Mouse (Mus musculus): ENCODE measurements around the gene Ahnak. TPM values are rescaled to one million over a fixed set of nuclear protein-coding genes. Genes with fewer than 3 reads are reported as not detected.

The Ahnak gene
- polyA plus RNA-seq, 1 experiment: 11.2 TPM

DNA sequence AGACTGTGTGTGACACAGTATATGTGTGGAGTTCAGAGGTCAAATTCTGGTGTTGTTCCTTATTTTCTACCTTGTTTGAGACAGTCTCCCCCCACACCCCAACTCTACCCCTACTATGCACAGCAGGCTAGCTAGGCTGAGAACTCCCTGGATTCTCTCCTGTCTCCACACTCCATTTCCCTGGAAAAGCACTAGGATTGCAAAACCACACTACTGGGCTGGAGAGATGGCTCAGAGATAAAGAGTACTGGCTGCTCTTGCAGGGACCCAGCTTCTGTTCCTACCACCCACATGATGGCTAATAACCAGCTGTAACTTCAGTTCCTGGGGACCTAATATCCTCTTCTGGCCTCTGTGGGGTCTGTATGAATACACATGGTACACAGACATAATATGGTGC is 68.6 kb downstream of the Ahnak start:
- DNase-seq (ENCODE audit: low read depth, low spot score): no peak

DNA sequence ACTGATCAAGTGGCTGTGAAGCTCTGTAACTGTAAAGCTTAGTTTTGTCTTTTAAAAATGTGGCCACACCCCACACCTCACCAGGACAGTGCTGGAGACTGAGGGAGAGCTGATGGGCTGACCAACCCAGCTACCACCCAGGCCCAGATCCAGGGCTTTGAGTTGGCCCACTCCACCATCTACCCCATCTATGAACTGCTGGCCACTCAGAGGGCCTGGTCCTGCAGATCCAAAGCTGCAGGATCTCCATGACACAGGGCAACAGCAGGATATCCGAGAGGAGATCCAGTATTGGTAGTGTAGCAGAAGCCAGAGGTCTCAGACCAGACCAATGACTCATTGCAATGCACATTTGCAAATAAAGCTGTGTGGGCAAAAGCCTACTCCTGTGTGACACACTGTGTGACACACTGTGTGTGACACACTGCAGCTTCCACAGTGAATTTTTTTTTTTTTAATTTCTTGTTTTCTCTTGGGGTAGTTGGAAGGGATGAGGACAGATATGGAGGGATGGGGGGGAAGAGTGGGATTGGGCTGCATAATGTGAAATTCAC is 69.3 kb downstream of the Ahnak start:
- WGBS: 73% methylated on average over 1 of the region's 1 CpGs

DNA sequence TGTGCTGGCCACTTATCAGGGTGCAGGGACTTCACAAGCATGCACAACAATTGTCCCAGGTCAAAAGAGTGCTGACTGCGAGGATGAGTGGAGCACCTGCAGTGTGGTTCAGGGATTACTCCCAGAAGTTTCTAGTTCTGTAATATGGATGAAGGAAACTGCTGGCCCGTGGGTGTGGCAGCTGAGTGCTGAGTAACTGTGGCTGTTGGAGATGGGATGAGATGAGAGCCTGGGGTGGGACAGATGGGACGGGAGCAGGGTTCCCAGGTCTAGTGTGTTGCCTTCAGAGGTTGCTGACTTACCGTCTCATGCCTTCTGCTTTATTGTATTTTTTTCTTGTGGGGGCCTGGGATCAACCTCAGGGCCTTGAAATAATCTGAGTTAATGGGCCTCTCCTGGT is 69.9 kb downstream of the Ahnak start:
- DNase-seq (ENCODE audit: low read depth, low spot score): no peak
- WGBS: 72% methylated on average over 4 of the region's 4 CpGs

More for the DNA sequence above, 69.3 kb downstream of the Ahnak start:
- DNase-seq (ENCODE audit: low read depth, low spot score): no peak

DNA sequence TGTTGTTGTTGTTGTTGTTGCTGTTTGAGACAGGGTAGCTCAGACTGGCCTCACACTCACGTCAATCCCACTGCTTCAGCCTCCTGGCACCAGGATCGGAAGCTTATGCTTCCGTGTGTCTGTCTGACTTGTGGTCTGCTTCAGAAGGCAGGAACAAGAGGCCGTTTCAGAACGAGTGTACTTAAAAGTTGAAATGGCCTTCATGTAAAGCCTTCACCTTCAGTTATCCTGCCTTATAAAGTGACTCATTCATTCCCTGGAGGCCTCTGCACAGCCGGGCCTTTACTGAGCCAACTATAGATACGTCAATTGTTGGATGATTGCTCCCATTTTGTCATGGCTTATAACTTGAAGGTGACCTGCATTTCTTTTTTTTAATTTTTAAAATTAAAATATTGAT is 70.3 kb downstream of the Ahnak start:
- WGBS: 67% methylated on average over 7 of the region's 7 CpGs
- no peak for DNase-seq (ENCODE audit: low read depth, low spot score)

DNA sequence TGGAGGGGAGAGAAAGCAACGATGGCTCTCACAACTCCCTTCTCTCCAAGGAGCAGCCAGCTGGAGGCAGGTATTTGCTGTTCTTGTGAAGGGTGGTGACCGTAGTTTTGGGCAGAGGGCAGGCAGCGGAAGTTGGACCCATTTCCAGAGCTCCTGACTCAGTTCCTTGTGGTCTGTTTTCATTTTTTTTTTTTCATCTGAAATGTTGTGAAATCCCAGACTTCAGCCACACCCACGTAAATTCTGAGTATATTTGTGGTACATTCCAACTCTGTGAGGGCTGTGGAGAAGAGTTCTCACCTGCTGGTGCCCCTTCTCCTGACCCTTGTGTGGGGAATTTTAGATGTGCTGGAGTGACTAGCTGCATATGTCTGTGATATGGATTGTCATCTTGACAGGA is 71.0 kb downstream of the Ahnak start:
- WGBS: 58% methylated on average over 4 of the region's 4 CpGs
- DNase-seq (ENCODE audit: low read depth, low spot score): no peak

DNA sequence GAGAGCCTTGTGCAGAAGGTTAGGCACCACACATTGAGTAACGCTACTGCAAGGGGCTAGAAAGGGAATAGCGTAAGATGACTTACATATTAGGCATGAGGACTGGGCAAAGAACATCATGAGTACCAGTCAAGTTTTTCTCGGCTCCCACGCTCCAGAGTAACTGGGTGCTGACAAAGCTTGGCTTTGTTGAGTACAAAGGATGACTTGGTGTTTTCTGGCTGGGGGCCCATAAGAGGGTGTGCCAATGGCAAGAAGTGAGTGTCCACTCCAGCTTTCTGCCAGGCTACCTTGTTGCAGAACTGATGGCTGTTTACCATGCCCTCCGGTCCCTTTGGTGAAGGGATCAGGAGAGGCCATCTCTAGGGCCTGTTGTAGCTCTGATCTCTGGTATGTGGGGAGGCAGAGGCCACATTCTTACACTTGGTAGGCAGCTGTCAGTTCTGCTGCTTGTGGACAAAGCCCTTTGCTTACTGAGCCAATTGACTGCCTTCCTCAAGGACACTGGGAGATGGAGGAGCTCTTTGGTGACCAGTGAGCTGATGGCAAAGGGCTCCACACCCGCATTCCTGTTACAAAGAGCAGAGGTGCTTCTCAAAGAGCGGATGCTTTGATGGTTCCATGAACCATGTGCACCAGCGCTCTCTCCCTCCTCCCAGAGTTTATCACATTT is 72.3 kb downstream of the Ahnak start:
- 84% methylated on average over 8 of the region's 8 CpGs for WGBS
- DNase-seq (ENCODE audit: low read depth, low spot score): no peak

DNA sequence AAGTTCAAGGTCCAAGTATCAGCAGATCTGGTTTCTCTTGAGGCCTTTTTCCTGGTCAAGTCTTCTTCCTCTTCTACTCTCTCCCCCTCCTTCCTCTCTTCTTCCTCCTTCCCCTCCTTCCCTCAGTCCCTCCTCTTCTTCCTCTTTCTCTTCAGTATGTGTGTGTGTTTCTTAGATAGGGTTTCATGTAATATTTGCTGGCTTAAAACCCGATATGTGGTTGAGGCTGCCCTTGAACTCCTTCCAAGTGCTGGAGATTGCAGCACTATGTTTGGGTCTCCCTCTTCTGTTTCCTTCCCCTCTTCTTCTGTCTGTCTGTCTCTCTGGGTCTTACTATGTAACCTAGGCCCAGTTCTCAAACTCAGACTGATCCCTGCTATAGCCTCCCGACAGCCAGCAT is 73.7 kb downstream of the Ahnak start:
- WGBS: 93% methylated on average over 2 of the region's 2 CpGs
- no peak for DNase-seq (ENCODE audit: low read depth, low spot score)

DNA sequence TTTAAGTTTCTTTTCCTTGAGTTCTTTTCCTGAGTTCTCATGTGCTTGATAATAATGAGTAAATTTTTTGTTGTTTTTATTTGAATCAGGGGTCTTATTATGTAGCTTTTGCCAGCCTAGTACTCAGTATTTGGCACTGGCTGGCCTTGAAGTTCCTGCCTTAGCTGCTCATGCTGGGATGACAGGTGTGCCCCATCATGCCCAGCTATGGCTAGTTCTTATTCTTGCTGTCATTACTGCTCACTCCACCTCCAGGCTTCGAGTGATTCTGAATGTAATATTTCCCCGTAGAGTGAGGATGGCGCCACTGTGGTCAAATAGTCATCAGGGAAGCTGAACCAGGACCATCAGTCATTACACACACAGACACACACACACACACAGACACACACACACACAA is 74.7 kb downstream of the Ahnak start:
- DNase-seq (ENCODE audit: low read depth, low spot score): no peak
- 93% methylated on average over 3 of the region's 3 CpGs for WGBS

DNA sequence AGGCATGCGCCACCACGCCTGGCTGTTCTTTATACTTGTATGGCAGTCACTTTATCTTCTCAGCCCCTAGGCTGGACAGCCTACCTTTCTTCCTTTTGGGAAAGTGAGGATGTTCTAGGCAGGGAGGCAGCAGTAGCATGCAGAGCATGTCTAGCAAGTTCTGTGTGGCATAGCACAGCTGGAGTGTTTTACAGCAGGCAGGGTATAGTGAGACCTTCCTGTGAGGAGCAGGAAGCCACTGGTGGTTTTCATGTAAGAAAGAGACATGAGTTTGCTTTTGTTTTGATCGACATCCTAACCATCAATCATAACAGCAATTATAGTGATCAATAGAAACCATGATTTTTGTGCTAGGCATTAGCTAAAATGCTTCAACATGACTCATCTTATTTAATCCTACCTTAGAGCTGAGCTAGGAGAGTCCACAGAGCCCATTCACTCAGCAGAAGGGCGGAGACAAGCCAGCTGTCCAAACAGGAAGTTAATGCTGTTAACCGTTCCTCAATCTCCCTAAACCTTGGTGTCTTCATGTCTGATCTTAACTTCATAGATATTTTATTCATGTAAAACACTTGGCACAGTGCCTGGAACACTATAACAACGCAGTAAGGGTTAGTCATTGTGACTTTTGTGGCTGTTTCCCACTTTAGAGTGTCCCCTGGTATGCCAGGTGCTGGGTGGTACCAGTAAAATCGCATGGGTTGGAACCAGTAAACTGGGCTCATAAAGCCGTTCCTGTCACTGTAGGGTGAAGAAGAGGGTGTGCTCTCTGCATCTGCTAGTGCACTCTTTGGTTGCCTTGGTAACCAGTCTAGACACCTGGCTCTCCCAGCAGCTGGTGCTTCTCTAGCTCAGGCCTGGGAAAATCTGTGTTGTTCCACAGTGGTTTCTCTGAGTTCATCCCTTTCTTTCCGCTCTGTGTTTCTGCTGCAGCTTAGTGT is 76.8 kb downstream of the Ahnak start:
- 22% methylated on average over 9 of the region's 9 CpGs for WGBS
- DNase-seq (ENCODE audit: low read depth, low spot score): peak; percentile 96

DNA sequence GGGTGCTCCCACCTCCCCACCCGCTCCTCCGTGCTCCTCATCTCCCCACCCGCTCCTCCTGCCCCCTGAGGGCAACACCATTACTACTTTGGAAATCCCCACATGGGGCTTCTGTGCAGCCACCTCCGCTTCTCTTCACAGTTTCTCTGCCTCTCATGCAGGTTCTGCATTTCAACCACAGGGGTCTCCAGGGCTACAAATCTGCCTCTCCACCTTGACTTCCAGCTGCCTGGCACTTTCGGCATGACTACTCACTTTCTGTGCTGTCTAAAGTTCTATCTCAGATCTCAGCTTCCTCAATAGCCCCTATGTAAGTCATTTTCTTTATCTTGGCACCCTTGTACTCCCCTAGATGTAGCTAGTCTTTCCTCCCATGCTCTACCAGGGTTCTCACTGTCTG is 78.2 kb downstream of the Ahnak start:
- WGBS: 73% methylated on average over 5 of the region's 5 CpGs
- no peak for DNase-seq (ENCODE audit: low read depth, low spot score)

DNA sequence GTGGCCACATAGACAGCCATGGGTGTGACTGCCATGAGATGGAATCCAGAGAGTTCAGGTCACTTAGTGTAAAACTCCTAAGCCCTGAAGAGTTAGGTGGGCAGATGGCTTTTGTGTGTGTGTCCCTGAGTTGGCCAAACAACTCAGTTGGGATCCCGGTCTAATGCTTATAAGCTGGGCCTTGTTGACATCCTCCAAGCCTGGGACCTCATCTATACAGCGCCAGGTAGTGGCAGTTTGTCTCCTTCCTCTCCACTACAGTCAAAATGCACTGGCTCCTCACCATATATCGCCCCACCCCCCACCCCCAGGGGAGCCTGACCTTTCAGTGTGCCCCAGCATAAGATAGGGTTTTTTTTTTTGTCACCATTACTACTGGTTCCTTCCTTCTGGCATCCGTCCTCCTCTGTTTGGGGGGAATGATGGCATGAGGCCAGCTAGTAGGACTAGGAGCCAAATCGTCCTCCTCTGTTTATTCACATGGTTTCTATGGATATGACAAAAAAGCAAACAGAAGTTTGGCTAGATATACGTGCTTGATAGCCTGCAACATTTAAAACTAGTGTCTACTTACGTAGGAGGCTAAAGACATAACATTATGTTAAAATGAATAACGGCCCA is 80.7 kb downstream of the Ahnak start:
- WGBS: 20% methylated on average over 8 of the region's 8 CpGs
- no peak for DNase-seq (ENCODE audit: low read depth, low spot score)

DNA sequence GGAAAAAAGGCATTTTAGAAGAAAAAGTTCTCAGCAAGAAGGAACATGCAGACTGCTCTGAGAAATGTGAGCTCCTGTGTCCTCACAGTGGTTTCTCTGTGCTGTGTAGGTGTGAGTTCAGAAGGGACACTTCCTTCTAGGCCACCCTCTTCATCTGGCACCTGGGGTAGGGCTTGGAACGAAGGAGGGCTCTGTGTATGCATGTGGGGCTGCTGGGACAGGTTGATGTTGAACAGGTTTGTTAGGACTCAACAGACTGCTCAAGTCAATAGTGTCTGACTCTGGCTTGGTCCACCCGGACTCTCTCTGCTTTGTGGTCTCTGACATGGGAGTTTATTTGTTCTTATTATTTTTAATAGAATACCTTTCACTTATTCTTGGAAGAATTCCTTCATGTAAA is 81.2 kb downstream of the Ahnak start:
- no peak for DNase-seq (ENCODE audit: low read depth, low spot score)
- WGBS: 38% methylated on average over 2 of the region's 2 CpGs

DNA sequence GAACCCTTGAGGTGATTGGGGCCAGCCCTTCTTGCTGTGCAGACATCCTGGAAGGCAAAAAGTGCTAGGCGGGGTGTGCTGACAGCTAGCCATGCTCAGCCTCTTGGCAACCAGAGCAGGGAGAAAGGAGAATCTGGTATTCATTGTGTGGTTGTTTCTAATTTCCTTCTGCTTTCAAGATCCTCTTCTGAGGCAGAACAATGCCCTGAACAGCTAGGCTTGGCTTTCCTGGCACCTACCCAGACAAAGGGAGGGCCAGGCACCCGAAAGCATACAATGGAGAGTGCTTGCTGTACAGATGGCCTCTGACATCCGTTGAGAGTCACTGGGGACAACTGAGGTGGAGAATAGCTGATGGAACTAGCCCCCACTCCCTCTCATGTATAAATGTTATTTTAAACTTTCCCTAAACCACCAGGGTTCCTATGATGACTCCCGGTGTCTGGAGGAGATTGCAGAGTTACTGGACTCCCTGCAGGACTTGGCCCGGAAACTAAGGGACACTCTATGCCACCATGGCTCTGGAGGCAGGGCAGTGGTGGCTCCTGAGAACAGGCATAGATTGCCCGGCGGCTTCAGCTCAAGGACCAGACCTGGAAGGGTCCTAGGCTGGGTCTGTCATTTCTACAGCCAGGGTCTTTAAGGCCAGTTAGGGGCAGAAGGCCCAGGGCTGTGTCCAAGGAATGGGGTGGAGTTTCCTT is 82.5 kb downstream of the Ahnak start:
- DNase-seq (ENCODE audit: low read depth, low spot score): peak; percentile 48
- WGBS: 28% methylated on average over 7 of the region's 7 CpGs

DNA sequence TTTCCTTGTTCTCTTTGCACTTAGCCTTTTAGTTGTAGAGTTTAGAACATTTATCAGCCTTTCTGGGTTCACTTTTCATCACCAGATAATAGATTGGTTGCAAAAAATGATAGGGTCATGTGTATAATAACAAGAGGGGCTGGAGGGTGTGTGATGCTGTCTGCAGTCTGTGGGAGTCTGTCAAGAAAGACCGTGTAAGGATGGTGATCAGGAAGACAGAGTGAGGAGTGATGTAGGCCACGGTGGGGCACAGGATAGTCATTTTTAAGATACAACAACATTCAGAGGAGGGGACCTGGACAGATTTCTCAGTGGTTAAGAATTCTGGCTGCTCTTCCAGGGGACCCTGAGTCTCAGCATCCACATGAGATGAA is 83.1 kb downstream of the Ahnak start:
- 64% methylated on average over 2 of the region's 2 CpGs for WGBS
- DNase-seq (ENCODE audit: low read depth, low spot score): no peak

DNA sequence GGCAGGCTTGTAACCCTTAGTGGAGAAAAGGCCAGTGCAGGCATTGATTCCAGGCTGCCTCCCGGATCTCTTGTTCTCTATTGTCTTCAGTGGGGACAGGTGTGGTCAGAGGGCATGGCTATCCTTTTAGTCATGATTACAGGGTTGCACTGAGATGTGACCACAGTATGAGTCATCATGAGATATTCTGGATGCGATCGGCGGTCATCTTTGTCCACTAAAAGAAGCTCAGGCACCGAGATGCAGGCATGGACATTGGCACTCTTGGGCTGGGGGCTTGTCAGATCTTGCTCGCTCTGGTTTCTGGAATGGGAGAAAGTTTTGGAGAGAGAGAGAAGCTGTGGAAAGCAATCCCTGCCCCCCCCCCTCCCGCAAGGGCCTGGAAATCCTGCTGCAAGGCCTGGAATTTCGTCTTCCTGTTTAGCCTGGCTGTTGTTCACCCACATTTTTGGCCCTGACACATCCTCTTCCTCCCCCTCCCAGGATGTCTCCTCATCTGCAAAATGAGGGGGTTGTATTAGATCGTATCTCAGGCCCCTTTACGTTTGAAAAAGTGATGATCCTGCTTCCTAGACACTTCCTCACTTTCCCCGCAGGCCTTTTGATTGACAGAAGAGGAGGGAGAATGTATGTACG is 84.8 kb downstream of the Ahnak start:
- DNase-seq (ENCODE audit: low read depth, low spot score): no peak

DNA sequence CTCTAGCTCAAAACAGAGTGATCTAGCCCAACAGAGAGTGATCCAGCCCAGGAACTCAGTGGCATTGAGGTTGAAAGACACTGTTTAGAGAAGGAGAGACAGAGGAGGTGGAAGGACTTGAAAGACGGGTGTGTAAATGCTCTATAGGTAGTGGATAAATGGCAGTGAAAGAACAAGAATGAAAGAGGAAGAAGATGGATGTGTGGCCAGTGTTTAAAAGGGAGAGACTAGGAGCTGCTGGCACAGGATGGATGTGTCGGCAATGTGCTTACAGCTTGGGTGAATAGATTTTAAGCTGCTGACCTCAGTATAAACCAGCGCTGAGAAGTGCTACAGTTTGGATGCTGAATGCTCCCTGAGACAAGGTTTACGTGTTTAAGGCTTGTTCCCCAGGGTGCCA is 85.3 kb downstream of the Ahnak start:
- 76% methylated on average over 4 of the region's 4 CpGs for WGBS
- DNase-seq (ENCODE audit: low read depth, low spot score): no peak

More for the DNA sequence above, 84.8 kb downstream of the Ahnak start:
- WGBS: 67% methylated on average over 12 of the region's 12 CpGs

DNA sequence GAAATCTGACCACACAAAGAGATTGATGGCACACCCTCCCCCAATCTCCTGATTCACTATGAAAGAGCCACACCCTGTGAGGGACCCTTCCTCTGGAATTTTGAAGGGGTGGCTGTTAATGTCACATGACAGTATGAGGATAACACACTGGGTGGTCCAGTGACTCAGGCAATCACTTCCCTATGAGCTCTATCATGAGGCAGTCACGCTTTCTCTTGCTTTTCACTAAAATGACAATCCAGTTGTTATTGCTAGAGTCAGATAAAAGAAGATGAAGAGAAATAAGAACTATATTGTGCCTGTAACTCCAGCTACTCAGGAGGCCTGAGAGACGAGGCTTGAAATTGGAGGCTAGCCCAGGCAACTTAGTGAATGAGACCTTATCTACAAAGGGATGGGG is 86.5 kb downstream of the Ahnak start:
- no peak for DNase-seq (ENCODE audit: low read depth, low spot score)
- 85% methylated on average over 2 of the region's 2 CpGs for WGBS

DNA sequence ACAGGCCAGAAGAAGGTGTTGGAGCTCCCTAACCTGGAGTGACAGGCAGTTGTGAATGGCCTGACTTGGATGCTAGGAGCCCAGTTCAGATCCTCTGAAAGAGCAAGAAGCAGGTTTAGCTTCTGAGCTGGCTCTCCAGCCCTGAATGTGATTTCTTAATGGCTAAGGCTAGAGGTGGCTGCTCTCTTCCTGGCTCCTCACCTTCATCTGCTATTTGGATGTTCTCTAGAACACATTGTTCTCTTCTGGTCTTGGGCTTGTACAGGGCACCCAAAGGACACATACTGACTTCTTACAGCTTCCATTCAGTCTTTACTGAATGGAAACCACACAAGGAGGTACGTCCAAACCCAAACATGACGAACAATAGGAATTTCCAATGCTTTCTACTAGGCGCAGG is 87.0 kb downstream of the Ahnak start:
- 92% methylated on average over 3 of the region's 3 CpGs for WGBS
- DNase-seq (ENCODE audit: low read depth, low spot score): no peak

DNA sequence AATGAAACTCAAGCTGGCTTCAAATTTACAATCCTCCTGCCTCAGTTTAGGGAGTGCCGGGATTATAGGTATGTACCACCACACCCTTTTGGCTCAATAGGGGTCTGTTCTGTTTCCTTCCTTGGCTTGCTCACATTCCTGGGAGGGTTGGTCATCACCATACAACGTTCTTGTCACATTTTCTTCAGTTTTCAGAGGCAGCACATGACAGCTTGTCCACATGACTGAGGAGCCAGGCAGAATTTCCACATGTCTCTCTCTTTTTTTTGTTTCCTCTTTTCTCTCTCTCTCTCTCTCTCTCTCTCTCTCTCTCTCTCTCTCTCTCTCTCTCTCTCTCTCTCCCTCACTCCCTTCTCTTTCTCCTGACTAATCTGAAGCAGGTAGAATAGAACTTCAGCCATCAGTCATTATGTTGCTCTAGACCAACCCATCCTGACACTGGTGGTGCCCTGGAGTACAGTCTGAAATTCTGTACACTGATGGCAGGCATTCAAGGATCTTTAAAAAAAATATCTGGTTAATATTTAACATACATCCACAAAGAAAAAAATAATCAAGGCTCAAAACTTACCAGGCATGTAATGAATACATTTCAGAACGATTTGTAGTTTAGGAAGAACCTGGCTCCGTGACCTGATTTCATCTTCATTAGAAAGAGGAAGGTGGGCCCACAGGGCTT is 88.0 kb downstream of the Ahnak start:
- no peak for DNase-seq (ENCODE audit: low read depth, low spot score)
- 35% methylated on average over 4 of the region's 4 CpGs for WGBS
